Mouse (Mus musculus) lung, postnatal 0 days (tissue): Measurements from ENCODE around the gene Gm21958. TPM values are rescaled to one million over a fixed set of nuclear protein-coding genes. Genes with fewer than 3 reads are reported as not detected.

Source experiments
- ATAC-seq: fragments of 200-750 bp; cut with Nextera tagmentation; 2 replicates; pipeline ENCODE4 v1.8.0; 2017; ENCODE audit warnings: moderate library complexity
- DNase-seq: peaks from one replicate; pipeline ENCODE4 v3.0.0-alpha.2; 2016; ENCODE audit warnings: low spot score
- H3K27ac ChIP-seq: fragments of 300-500 bp; sonication (generic); 2 replicates; pipeline ENCODE4 v1.5.1; 2014; ENCODE audit warnings: antibody characterized with exemption, mild to moderate bottlenecking, low read length, mixed read lengths
- H3K27me3 ChIP-seq: fragments of 300-500 bp; sonication (generic); replicated peaks from 2 replicates; pipeline ENCODE4 v1.6.1; 2014; ENCODE audit warnings: low read length, mixed read lengths; ENCODE audit not compliant: insufficient read depth
- H3K36me3 ChIP-seq: fragments of 300-500 bp; sonication (generic); 2 replicates; pipeline ENCODE4 v1.6.1; 2014; ENCODE audit warnings: low read length, mixed read lengths; ENCODE audit not compliant: insufficient read depth
- H3K4me1 ChIP-seq: fragments of 300-500 bp; sonication (generic); 2 replicates; pipeline ENCODE4 v1.6.1; 2014; ENCODE audit warnings: antibody characterized with exemption, low read depth, low read length, mixed read lengths; ENCODE audit not compliant: insufficient read depth
- H3K4me2 ChIP-seq: fragments of 300-500 bp; sonication (generic); replicated peaks from 2 replicates; pipeline ENCODE4 v1.6.1; 2014; ENCODE audit warnings: low read depth, mild to moderate bottlenecking, low read length, moderate library complexity, mixed read lengths
- H3K4me3 ChIP-seq: fragments of 300-500 bp; sonication (generic); 2 replicates; pipeline ENCODE4 v1.5.1; 2014; ENCODE audit warnings: low read depth, low read length
- H3K9ac ChIP-seq: fragments of 300-500 bp; sonication (generic); replicated peaks from 2 replicates; pipeline ENCODE4 v1.6.1; 2014; ENCODE audit warnings: low read depth, mild to moderate bottlenecking
- H3K9me3 ChIP-seq: fragments of 300-500 bp; sonication (generic); 2 replicates; pipeline ENCODE4 v1.6.1; 2016; ENCODE audit warnings: low read length, mixed read lengths
- CTCF ChIP-seq: IDR thresholded peaks from 2 replicates; pipeline ENCODE4 v1.5.1; 2016; ENCODE audit warnings: antibody characterized with exemption, mild to moderate bottlenecking
- EP300 ChIP-seq: IDR thresholded peaks from 2 replicates; pipeline ENCODE4 v1.6.1; 2016; ENCODE audit warnings: antibody characterized with exemption, mild to moderate bottlenecking, control low read depth
- WGBS: fragments of 180-500 bp; shearing (Covaris S2); extraction: QIAGEN DNeasy Blood & Tissue Kit; methylation state at CpG from one replicate; pipeline ENCODE4 v1.1.7; 2014; 5-methylcytosine and 5-hydroxymethylcytosine counted together
- polyA plus RNA-seq: library from polyadenylated mRNA; unstranded; fragments of >200 nt; fragmentation: Nextera tagmentation; extraction: Ambion mirVana; gene quantifications from 2 replicates; pipeline ENCODE4 v1.2.1, GENCODE M21; 2015

Gm21958 gene
- polyA plus RNA-seq, 1 experiment from 2014 or later, result not detected

GRCm38 (mm10) chr3:54699759-54700301 is 14.3 kb downstream of the Gm21958 start:
- DNase-seq, result no peak
- TF ChIP-seq EP300, result no peak
- no peak for TF ChIP-seq CTCF

DNA sequence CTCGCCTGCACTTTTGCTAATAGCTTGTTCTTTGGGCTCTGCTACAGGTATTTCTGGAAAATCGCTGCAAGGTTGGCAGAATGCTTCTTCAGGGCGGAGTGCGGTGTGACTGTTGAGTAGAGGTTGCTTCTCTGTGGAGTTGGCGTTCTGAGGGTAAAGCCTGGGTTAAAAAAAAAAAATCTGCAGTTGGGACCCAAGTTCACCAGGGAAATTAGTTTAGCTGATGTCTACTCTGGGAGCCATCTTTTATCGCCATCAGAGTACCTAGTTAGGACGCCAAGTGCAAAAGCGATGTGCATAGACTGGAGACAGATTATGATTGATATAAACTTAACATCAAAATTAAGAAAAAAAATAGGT is 21.1 kb downstream of the Gm21958 start:
- Histone ChIP-seq H3K36me3 (peaks cover 5% of the 10 kb centered on the region; the same call in 1 of the 2 replicates), H3K9ac (peak overlapping the region; percentile 43), H3K9me3 (no peaks in the 10 kb centered on the region), H3K4me2 (peak overlapping the region; percentile 49), H3K27ac (peak overlapping the region; percentile 91), H3K4me3 (peak overlapping the region; percentile 80), H3K4me1 (no peaks in the 10 kb centered on the region; the same call in 1 of the 2 replicates), H3K27me3 (no peaks in the 10 kb centered on the region)
- no peak for TF ChIP-seq CTCF
- no peak for TF ChIP-seq EP300
- DNase-seq (no peak), ATAC-seq (0 out of 2 replicates have a peak, but pooled peaks have one; percentile 1)
- WGBS, result 0% methylated on average over 8 of the region's 8 CpGs

More at GRCm38 (mm10) chr3:54699759-54700301, 14.3 kb downstream of the Gm21958 start:
- H3K27me3 ChIP-seq, result no peaks in the 10 kb centered on the region
- H3K36me3 ChIP-seq, result peaks cover 25% of the 10 kb centered on the region; the same call in 1 of the 2 replicates
- H3K4me2 ChIP-seq, result no peak overlapping the region
- H3K4me1 ChIP-seq, result no peaks in the 10 kb centered on the region
- no peak overlapping the region for H3K4me3 ChIP-seq
- H3K9me3 ChIP-seq, result no peaks in the 10 kb centered on the region
- ATAC-seq, result no peak
- H3K9ac ChIP-seq, result no peak overlapping the region
- H3K27ac ChIP-seq, result no peak overlapping the region
- 53% methylated on average over 5 of the region's 5 CpGs for WGBS

GRCm38 (mm10) chr3:54692202-54693055 is 21.7 kb downstream of the Gm21958 start, which contains the start of gene Supt20:
Supt20 (plus strand) TSS chr3:54692807.
- H3K36me3 ChIP-seq, result peaks cover 5% of the 10 kb centered on the region; the same call in 1 of the 2 replicates
- 2% methylated on average over 65 of the region's 65 CpGs for WGBS
- peak within 1 kb of the TSS; percentile 91 for H3K27ac ChIP-seq
- H3K9me3 ChIP-seq, result no peaks in the 10 kb centered on the region
- H3K4me2 ChIP-seq, result peak within 1 kb of the TSS; percentile 77
- H3K9ac ChIP-seq, result peak within 1 kb of the TSS; percentile 43
- no peak for TF ChIP-seq EP300
- no peak for TF ChIP-seq CTCF
- ATAC-seq, result peak; percentile 99
- peak within 1 kb of the TSS; percentile 80 for H3K4me3 ChIP-seq
- H3K27me3 ChIP-seq, result no peaks in the 10 kb centered on the region
- peak; percentile 99 for DNase-seq
- no peaks in the 10 kb centered on the region; the same call in 1 of the 2 replicates for H3K4me1 ChIP-seq

DNA sequence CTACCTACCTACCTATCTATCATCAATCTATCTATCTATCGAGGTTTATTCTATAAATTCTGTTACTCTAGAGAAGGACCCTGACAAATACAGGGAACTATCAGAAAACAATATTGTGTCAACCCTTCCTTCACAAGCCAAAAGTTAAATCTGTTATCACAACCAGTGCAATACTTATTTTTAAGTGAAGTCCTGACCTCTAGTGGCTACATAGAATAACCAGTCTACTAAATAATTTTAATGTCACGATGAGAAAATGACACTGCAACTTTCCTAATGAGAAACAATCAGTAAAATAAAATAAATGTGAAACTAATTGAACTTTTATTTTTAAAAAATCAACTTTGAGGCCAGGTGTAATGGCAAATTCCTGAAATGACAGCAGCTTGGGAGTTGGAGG is 25.1 kb downstream of the Gm21958 start:
- Histone ChIP-seq H3K4me3 (no peak overlapping the region), H3K27me3 (no peaks in the 10 kb centered on the region), H3K36me3 (no peaks in the 10 kb centered on the region), H3K9me3 (no peaks in the 10 kb centered on the region), H3K4me1 (no peaks in the 10 kb centered on the region; the same call in 1 of the 2 replicates), H3K27ac (no peak overlapping the region), H3K4me2 (no peak overlapping the region), H3K9ac (no peak overlapping the region)
- TF ChIP-seq EP300 (no peak), CTCF (peak; percentile 57)
- ATAC-seq (no peak), DNase-seq (peak; percentile 70)
- WGBS, result 33% methylated on average over 2 of the region's 2 CpGs

DNA sequence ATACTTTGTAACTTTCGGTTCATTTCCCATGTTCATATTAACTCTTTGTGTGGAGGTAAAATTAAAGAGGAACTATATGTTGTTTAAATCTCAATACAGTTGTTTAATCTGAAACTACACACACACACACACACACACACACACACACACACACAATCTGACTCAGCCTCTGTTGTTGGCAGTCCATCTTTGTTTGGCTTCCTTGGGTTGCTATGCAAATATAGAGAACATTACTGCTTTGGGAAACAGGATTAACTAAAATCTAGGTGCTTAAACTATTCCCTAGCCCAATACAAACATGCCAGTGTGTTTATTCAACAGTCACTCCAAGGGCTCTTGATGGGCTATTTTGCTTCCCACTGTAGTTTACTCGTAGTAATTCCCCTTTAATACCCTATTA is 26.9 kb downstream of the Gm21958 start:
- WGBS, result 57% methylated on average over 2 of the region's 2 CpGs

DNA sequence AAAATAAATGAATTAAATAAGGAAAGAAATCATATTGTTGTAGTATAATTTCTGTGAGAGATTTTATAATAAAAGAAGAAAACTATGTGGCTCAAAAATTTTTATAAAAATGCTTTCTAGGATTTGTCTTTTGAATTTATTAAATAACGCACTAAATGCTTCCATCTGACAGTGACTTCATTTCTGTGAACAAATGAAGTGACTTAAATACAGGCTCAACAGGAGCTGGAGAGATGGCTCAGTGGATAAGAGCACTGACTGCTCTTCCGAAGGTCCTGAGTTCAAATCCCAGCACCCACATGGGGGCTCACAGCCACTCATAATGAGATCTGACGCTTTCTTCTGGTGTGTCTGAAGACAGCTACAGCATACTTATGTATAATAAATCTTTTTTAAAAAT is 29.0 kb downstream of the Gm21958 start:
- H3K9ac ChIP-seq, result no peak overlapping the region
- no peaks in the 10 kb centered on the region for H3K36me3 ChIP-seq
- H3K27me3 ChIP-seq, result no peaks in the 10 kb centered on the region
- no peaks in the 10 kb centered on the region for H3K4me1 ChIP-seq
- no peak overlapping the region for H3K4me3 ChIP-seq
- no peaks in the 10 kb centered on the region for H3K9me3 ChIP-seq
- WGBS, result 90% methylated on average over 3 of the region's 3 CpGs
- DNase-seq (no peak), ATAC-seq (no peak)
- H3K4me2 ChIP-seq, result no peak overlapping the region
- no peak for TF ChIP-seq CTCF
- no peak for TF ChIP-seq EP300
- no peak overlapping the region for H3K27ac ChIP-seq

More for the DNA sequence above, 26.9 kb downstream of the Gm21958 start:
- H3K4me3 ChIP-seq, result no peak overlapping the region
- no peak overlapping the region for H3K9ac ChIP-seq
- H3K4me1 ChIP-seq, result no peaks in the 10 kb centered on the region; the same call in 1 of the 2 replicates
- no peaks in the 10 kb centered on the region for H3K27me3 ChIP-seq
- no peak overlapping the region for H3K4me2 ChIP-seq
- no peak for TF ChIP-seq CTCF
- TF ChIP-seq EP300, result no peak
- DNase-seq, result peak; percentile 42
- H3K36me3 ChIP-seq, result no peaks in the 10 kb centered on the region
- ATAC-seq, result peak; percentile 44
- H3K27ac ChIP-seq, result no peak overlapping the region
- H3K9me3 ChIP-seq, result no peaks in the 10 kb centered on the region
